Mouse (Mus musculus) MEL (cell line): ENCODE data around the gene Rbm28. TPM values are rescaled to one million over a fixed set of nuclear protein-coding genes. Genes with fewer than 3 reads are reported as not detected.
A peak's percentile ranks its signal among the peaks of the same experiment; 100 is the strongest.

Source experiments
- DNase-seq: peaks from one replicate; pipeline ENCODE4 v3.0.0; 2011; ENCODE audit warnings: low read depth, low spot score
- H3K27ac ChIP-seq: 2 replicates; pipeline ENCODE4 v1.5.1; 2012; ENCODE audit warnings: low read depth, mild to moderate bottlenecking, control low read depth, low read length, moderate library complexity; ENCODE audit not compliant: control insufficient read depth
- H3K27me3 ChIP-seq, 2 experiments: fragments of 150-350 bp in 1 of 2; sonication (generic) in 1 of 2; 2 replicates each; pipeline ENCODE4 v1.6.1; 2012; ENCODE audit warnings: low read length in 2 of 2, mild to moderate bottlenecking in 2 of 2, improper control_type of control experiment in 1 of 2, moderate library complexity in 1 of 2; ENCODE audit not compliant: insufficient read depth in 2 of 2, control insufficient read depth in 1 of 2
- H3K36me3 ChIP-seq, 2 experiments: 2 replicates each; pipeline ENCODE4 v1.6.1; 2012 to 2014; ENCODE audit warnings: low read length in 2 of 2, improper control_type of control experiment in 1 of 2, inconsistent platforms in 1 of 2, mild to moderate bottlenecking in 1 of 2; ENCODE audit not compliant: insufficient read depth in 2 of 2, control insufficient read depth in 1 of 2
- H3K4me1 ChIP-seq, 2 experiments: fragments of 150-350 bp in 1 of 2; sonication (generic) in 1 of 2; 2 replicates each; pipeline ENCODE4 v1.6.1; 2012; ENCODE audit warnings: low read length in 2 of 2, improper control_type of control experiment in 1 of 2, mild to moderate bottlenecking in 1 of 2; ENCODE audit not compliant: insufficient read depth in 2 of 2, control insufficient read depth in 1 of 2
- H3K4me3 ChIP-seq, 2 experiments: fragments of 150-350 bp in 1 of 2; sonication (generic) in 1 of 2; 2 replicates each; pipeline ENCODE4 v1.5.1; 2012; ENCODE audit warnings: low read depth in 2 of 2, low read length in 2 of 2, mild to moderate bottlenecking in 2 of 2, moderate library complexity in 2 of 2, control low read depth in 1 of 2, improper control_type of control experiment in 1 of 2; ENCODE audit not compliant: control insufficient read depth in 1 of 2, insufficient read depth in 1 of 2
- H3K79me2 ChIP-seq: 2 replicates; pipeline ENCODE4 v1.6.1; 2012; ENCODE audit warnings: mild to moderate bottlenecking, low read length, moderate library complexity; ENCODE audit not compliant: control insufficient read depth, poor library complexity, insufficient read depth
- H3K9ac ChIP-seq: 2 replicates; pipeline ENCODE4 v1.6.1; 2012; ENCODE audit warnings: low read depth, mild to moderate bottlenecking, control low read depth, low read length, moderate library complexity; ENCODE audit not compliant: control insufficient read depth, poor library complexity, severe bottlenecking
- H3K9me3 ChIP-seq: fragments of 150-350 bp; sonication (generic); replicated peaks from 2 replicates; pipeline ENCODE4 v1.6.1; 2012; ENCODE audit warnings: mild to moderate bottlenecking, low read length, improper control_type of control experiment, moderate library complexity; ENCODE audit not compliant: insufficient read depth
- BHLHE40 ChIP-seq: IDR thresholded peaks from 2 replicates; pipeline ENCODE4 v1.6.1; 2012; ENCODE audit warnings: low read depth, mild to moderate bottlenecking, inconsistent platforms, low read length, improper control_type of control experiment, borderline replicate concordance
- CHD1 ChIP-seq: IDR thresholded peaks from 2 replicates; pipeline ENCODE4 v1.6.1; 2012; ENCODE audit warnings: low read depth, mild to moderate bottlenecking, inconsistent platforms, low read length, improper control_type of control experiment
- CTCF ChIP-seq, 3 experiments: IDR thresholded peaks in 2 of 3; conservative IDR thresholded peaks in 1 of 3; 2 replicates each; pipeline ENCODE4 v1.5.1; 2011 to 2012; ENCODE audit warnings: low read length in 3 of 3, low read depth in 2 of 3, mild to moderate bottlenecking in 2 of 3, improper control_type of control experiment in 1 of 3, inconsistent platforms in 1 of 3, mixed read lengths in 1 of 3, moderate library complexity in 1 of 3; ENCODE audit not compliant: control insufficient read depth in 1 of 3, insufficient read depth in 1 of 3, poor library complexity in 1 of 3, severe bottlenecking in 1 of 3
- E2F4 ChIP-seq: IDR thresholded peaks from 2 replicates; pipeline ENCODE4 v1.6.1; 2011; ENCODE audit warnings: low read depth, low read length, improper control_type of control experiment, borderline replicate concordance
- KAT2A ChIP-seq: conservative IDR thresholded peaks from 2 replicates; pipeline ENCODE4 v1.6.1; 2012; ENCODE audit warnings: low read depth, low read length, improper control_type of control experiment, inconsistent platforms
- MAFK ChIP-seq: IDR thresholded peaks from 2 replicates; pipeline ENCODE4 v1.6.1; 2011; ENCODE audit warnings: low read depth, mild to moderate bottlenecking, low read length, improper control_type of control experiment, borderline replicate concordance
- MXI1 ChIP-seq: IDR thresholded peaks from 2 replicates; pipeline ENCODE4 v1.6.1; 2011; ENCODE audit warnings: mild to moderate bottlenecking, low read depth, low read length, improper control_type of control experiment
- POLR2AphosphoS2 ChIP-seq: IDR thresholded peaks from 2 replicates; pipeline ENCODE4 v1.6.1; 2011; ENCODE audit warnings: low read length, improper control_type of control experiment
- POLR2AphosphoS5 ChIP-seq: IDR thresholded peaks from 2 replicates; pipeline ENCODE4 v1.6.1; 2012; ENCODE audit warnings: low read depth, borderline replicate concordance, mild to moderate bottlenecking, inconsistent platforms, low read length, moderate library complexity, mixed read lengths
- RAD21 ChIP-seq: IDR thresholded peaks from 2 replicates; pipeline ENCODE4 v1.6.1; 2011; ENCODE audit warnings: mild to moderate bottlenecking, low read depth, low read length, improper control_type of control experiment
- RCOR1 ChIP-seq: IDR thresholded peaks from 2 replicates; pipeline ENCODE4 v1.6.1; 2012; ENCODE audit warnings: low read depth, mild to moderate bottlenecking, inconsistent platforms, low read length, improper control_type of control experiment
- SIN3A ChIP-seq: IDR thresholded peaks from 2 replicates; pipeline ENCODE4 v1.6.1; 2012; ENCODE audit warnings: low read length, improper control_type of control experiment, inconsistent platforms
- SMC3 ChIP-seq: IDR thresholded peaks from 2 replicates; pipeline ENCODE4 v1.6.1; 2011; ENCODE audit warnings: low read depth, low read length, improper control_type of control experiment
- UBTF ChIP-seq: IDR thresholded peaks from 2 replicates; pipeline ENCODE4 v1.6.1; 2012; ENCODE audit warnings: low read depth, mild to moderate bottlenecking, inconsistent platforms, low read length, improper control_type of control experiment, moderate library complexity, borderline replicate concordance; ENCODE audit not compliant: insufficient read depth
- USF1 ChIP-seq: IDR thresholded peaks from 2 replicates; pipeline ENCODE4 v1.6.1; 2014; ENCODE audit warnings: low read depth, mild to moderate bottlenecking, inconsistent platforms, low read length, improper control_type of control experiment, moderate library complexity
- polyA plus RNA-seq, 2 experiments: library from polyadenylated mRNA; stranded (reverse) in 1 of 2; unstranded in 1 of 2; fragments of >175 nt in 1 of 2; fragments of >200 nt in 1 of 2; gene quantifications; 2 replicates each; pipeline versions ENCODE4 v1.2.1 to v1.2.4; 2012; ENCODE audit warnings: low replicate concordance in 2 of 2, low read depth in 1 of 2; ENCODE audit not compliant: insufficient read length in 2 of 2, insufficient read depth in 1 of 2, missing spikeins in 1 of 2
- total RNA-seq: library from RNA; depleted of rRNA; stranded (reverse); fragments of 300-350 nt; gene quantifications from 2 replicates; pipeline ENCODE4 v1.2.3, GENCODE M21; 2012

Rbm28 gene
- total and polyA plus RNA-seq, 3 experiments, result 48.2 to 312 (median 91.2) TPM

DNA sequence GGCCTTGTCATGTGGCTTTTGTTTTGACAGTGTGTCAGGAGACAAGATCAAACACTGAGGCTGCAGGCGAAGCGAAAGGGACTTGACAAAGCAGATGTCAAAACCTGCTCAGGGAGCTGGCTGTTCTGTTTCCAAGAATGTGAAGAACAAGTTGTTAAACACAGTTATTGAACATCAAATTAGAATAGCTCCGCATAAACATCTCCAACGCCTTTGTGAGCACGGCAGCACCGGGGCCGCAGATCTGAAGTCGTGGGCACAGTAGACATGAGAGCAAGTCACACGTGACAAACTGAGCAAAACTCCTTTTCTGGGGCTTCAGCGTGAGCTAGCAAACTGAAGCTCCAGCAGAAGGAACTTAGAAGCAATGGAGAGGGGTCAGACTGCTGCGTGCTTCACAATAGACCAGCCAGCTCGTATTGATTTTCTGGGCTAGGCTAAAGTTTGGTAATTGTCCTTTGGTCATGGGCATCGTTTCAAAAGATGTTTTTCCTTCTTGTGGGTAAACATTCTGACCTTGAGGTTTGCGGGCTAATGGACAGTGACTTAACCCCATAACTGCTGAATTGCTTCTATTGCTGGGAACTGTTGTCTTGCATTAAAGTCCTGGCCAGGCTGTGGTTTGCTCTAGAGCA is 65.2 kb downstream of the Rbm28 start:
- no peak overlapping the region for H3K9ac ChIP-seq
- TF ChIP-seq POLR2AphosphoS5 (no peak), SIN3A (no peak), BHLHE40 (no peak), POLR2AphosphoS2 (no peak), UBTF (no peak), E2F4 (no peak)
- TF ChIP-seq, all 39 proteins: peak for 0
- Histone ChIP-seq H3K4me1 (no peaks in the 10 kb centered on the region), H3K79me2 (no peaks in the 10 kb centered on the region), H3K9me3 (no peaks in the 10 kb centered on the region), H3K36me3 (no peaks in the 10 kb centered on the region), H3K27ac (no peak overlapping the region), H3K4me3 (no peak overlapping the region), H3K27me3 (peaks cover 0 to 3% of the 10 kb centered on the region in 2 experiments; a peak in 2 of 4 replicates)
- DNase-seq, result no peak

DNA sequence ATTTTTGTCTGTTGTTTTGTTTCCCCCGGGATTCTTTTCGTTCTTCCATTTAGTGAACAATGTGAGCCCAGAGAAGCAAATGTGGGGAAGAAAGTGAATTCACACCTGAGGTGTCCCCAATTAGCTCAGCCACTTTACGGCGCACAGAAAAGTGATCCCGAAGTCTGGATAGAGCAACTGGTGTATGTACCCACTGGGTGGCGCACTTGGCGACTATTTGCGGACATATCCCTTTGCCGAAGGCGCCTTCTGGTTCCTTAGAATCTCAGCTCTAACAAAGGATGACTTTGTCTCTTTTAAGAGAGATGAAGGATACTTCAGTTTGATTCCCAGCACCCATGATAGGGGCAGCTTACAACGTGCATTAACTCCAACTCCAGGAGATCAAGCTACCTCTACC is 71.9 kb downstream of the Rbm28 start:
- peaks cover 0 to 2% of the 10 kb centered on the region in 2 experiments; a peak in 1 of 4 replicates for H3K27me3 ChIP-seq
- H3K36me3 ChIP-seq, result peaks cover 0 to 6% of the 10 kb centered on the region in 2 experiments; a peak in 1 of 4 replicates
- DNase-seq, result no peak
- TF ChIP-seq SMC3 (peak; percentile 15; the same call in 1 of the 2 replicates), CHD1 (no peak), USF1 (no peak), CTCF (IDR thresholded peaks at IDR 0.05 in 2 of 3, conservative IDR thresholded peaks at IDR 0.05 in 1 of 3; ENCODE audit: control insufficient read depth in 1 of 3, insufficient read depth in 1 of 3, low read depth in 2 of 3, low read length in 3 of 3, poor library complexity in 1 of 3, severe bottlenecking in 1 of 3) (peak in 2 of 3 experiments; percentile 21 to 29; a peak in 3 of 6 replicates), RCOR1 (no peak), RAD21 (peak; percentile 3; the same call in 1 of the 2 replicates)
- H3K4me3 ChIP-seq, result no peak overlapping the region
- H3K9me3 ChIP-seq, result no peaks in the 10 kb centered on the region
- no peak overlapping the region for H3K27ac ChIP-seq
- H3K79me2 ChIP-seq, result no peaks in the 10 kb centered on the region; the same call in 1 of the 2 replicates
- H3K9ac ChIP-seq, result no peak overlapping the region
- H3K4me1 ChIP-seq, result peaks cover 2 to 8% of the 10 kb centered on the region in 2 experiments; a peak in 3 of 4 replicates

DNA sequence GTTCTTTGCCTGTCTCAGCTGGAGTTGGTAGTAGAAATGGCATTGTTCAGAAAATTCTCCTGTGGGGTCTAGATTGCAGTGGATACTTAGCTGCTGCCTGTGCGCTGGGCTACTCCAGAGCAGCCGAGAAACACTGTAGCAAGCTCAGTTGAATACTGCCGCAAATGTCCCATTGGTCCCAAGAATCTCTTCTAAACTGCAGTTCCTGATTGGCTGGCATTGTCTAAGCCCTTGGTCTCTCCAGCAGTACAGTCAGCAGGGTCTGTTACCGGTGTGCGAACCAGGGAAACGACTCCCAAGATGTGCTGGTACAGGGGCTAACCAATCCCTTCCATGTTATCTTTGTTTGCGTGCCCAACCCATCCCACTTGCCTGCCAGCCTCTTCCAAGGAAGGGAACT is 72.6 kb downstream of the Rbm28 start:
- Histone ChIP-seq H3K27ac (no peak overlapping the region), H3K9ac (no peak overlapping the region), H3K36me3 (peaks cover 0 to 9% of the 10 kb centered on the region in 2 experiments; a peak in 1 of 4 replicates), H3K4me1 (peaks cover 2 to 12% of the 10 kb centered on the region in 2 experiments; a peak in 3 of 4 replicates), H3K27me3 (peaks cover 0 to 2% of the 10 kb centered on the region in 2 experiments; a peak in 1 of 4 replicates), H3K9me3 (no peaks in the 10 kb centered on the region), H3K79me2 (no peaks in the 10 kb centered on the region; the same call in 1 of the 2 replicates), H3K4me3 (no peak overlapping the region)
- TF ChIP-seq KAT2A (no peak), MAFK (no peak), POLR2AphosphoS5 (no peak), MXI1 (no peak)
- no peak for DNase-seq
